Mouse (Mus musculus) embryo, embryonic 9.5 days (tissue): ENCODE data around the gene Cdc42bpb.

Experiments used
- DNase-seq: peaks from one replicate; pipeline ENCODE4 v3.0.0-alpha.2; 2017; ENCODE audit errors: extremely low spot score

Cdc42bpb gene

GRCm38 (mm10) chr12:111340692-111341091 is 36.8 kb downstream of the Cdc42bpb start:
- DNase-seq, result no peak

GRCm38 (mm10) chr12:111337864-111338354 is 39.6 kb downstream of the Cdc42bpb start:
- no peak for DNase-seq

GRCm38 (mm10) chr12:111333020-111333605 is 44.4 kb downstream of the Cdc42bpb start:
- DNase-seq, result no peak

- no peak for DNase-seq
These were observed 45.1 kb downstream of the Cdc42bpb start for GRCm38 (mm10) chr12:111332443-111332842.

- DNase-seq, result no peak
These were observed 45.9 kb downstream of the Cdc42bpb start for GRCm38 (mm10) chr12:111331573-111331972.

- DNase-seq, result no peak
These were observed 48.2 kb downstream of the Cdc42bpb start for GRCm38 (mm10) chr12:111329281-111329680.

- no peak for DNase-seq
These were observed 49.2 kb downstream of the Cdc42bpb start for GRCm38 (mm10) chr12:111328360-111328759.

- DNase-seq, result no peak
These were observed 51.6 kb downstream of the Cdc42bpb start for GRCm38 (mm10) chr12:111325744-111326424.

- DNase-seq, result no peak
These were observed 52.6 kb downstream of the Cdc42bpb start for GRCm38 (mm10) chr12:111324949-111325348.

- DNase-seq, result no peak
These were observed 53.0 kb downstream of the Cdc42bpb start for GRCm38 (mm10) chr12:111324536-111324935.

- no peak for DNase-seq
These were observed 54.1 kb downstream of the Cdc42bpb start for GRCm38 (mm10) chr12:111323423-111323822.

- DNase-seq, result no peak
These were observed 55.7 kb downstream of the Cdc42bpb start for GRCm38 (mm10) chr12:111321832-111322231.

- DNase-seq, result no peak
These were observed 57.0 kb downstream of the Cdc42bpb start for GRCm38 (mm10) chr12:111320549-111320948.

GRCm38 (mm10) chr12:111317694-111318093 is 59.8 kb downstream of the Cdc42bpb start:
- no peak for DNase-seq

GRCm38 (mm10) chr12:111314273-111314672 is 63.2 kb downstream of the Cdc42bpb start:
- no peak for DNase-seq

- DNase-seq, result no peak
These were observed 65.7 kb downstream of the Cdc42bpb start for GRCm38 (mm10) chr12:111311775-111312174.

- DNase-seq, result no peak
These were observed 67.6 kb downstream of the Cdc42bpb start for GRCm38 (mm10) chr12:111309931-111310330.

- no peak for DNase-seq
These were observed 68.3 kb downstream of the Cdc42bpb start for GRCm38 (mm10) chr12:111309256-111309655.

- no peak for DNase-seq
These were observed 70.7 kb downstream of the Cdc42bpb start for GRCm38 (mm10) chr12:111306821-111307220.

GRCm38 (mm10) chr12:111303702-111304337 is 73.7 kb downstream of the Cdc42bpb start:
- no peak for DNase-seq

- no peak for DNase-seq
These were observed 75.5 kb downstream of the Cdc42bpb start for GRCm38 (mm10) chr12:111302018-111302345.

- DNase-seq, result no peak
These were observed 76.0 kb downstream of the Cdc42bpb start for GRCm38 (mm10) chr12:111301322-111302017.
